Mouse (Mus musculus) heart, postnatal 0 days (tissue): ENCODE results near the gene Rec114.

Experiments used
- CTCF ChIP-seq: IDR thresholded peaks from 2 replicates; pipeline ENCODE4 v1.5.1; 2016; ENCODE audit warnings: antibody characterized with exemption, control low read depth, low read depth
- EP300 ChIP-seq: IDR thresholded peaks from 2 replicates; pipeline ENCODE4 v1.6.1; 2016; ENCODE audit warnings: antibody characterized with exemption, low read depth

DNA sequence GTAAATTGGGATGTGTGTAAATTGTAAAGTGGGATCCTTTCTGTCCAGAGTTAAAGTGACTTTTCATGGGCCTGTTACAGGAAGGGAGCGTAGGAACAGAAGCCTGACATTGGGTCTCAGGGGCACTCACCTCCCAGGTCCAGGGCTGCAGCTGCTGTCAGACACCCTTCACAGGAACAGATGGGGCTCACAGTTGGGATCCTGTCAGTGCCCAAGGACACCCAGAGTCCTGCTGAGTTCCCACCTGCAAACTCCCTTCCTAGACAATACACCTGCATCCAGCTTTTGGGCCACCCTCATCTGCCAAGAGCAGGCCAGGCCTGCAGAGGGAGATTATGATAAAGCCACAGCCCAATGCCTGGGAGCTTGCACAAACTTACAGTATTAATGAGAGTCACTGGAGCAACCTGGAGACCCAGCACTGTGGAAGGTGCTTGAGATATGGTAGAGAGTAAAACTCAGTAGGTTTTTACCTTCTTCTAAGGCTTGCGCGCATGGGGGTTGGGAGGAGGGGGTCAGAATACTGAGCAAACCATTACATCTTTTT lies at the start of gene Rec114:
- TF ChIP-seq EP300: no peak
- TF ChIP-seq CTCF: no peak
